Mouse (Mus musculus) E14TG2a.4 (cell line): ENCODE results near the gene Ppp6r2.

ENCODE experiments used
- CTCF ChIP-seq: conservative IDR thresholded peaks from 2 replicates; pipeline ENCODE4 v1.5.1; 2014; ENCODE audit warnings: low read length
- NANOG ChIP-seq: IDR thresholded peaks from 2 replicates; pipeline ENCODE4 v1.6.1; 2014; ENCODE audit warnings: borderline replicate concordance, low read length, mixed read lengths

GRCm38 (mm10) chr15:89207457-89207856 is 3.9 kb upstream of the Ppp6r2 start:
- TF ChIP-seq CTCF (no peak), NANOG (no peak)
